Mouse (Mus musculus): ENCODE data around the gene Tor1aip1.
"Not testable (repeated sequence)": the region's sequence is repeated elsewhere in the genome, so short reads cannot be mapped to it uniquely, and the experiment has no call there.

The Tor1aip1 gene

DNA sequence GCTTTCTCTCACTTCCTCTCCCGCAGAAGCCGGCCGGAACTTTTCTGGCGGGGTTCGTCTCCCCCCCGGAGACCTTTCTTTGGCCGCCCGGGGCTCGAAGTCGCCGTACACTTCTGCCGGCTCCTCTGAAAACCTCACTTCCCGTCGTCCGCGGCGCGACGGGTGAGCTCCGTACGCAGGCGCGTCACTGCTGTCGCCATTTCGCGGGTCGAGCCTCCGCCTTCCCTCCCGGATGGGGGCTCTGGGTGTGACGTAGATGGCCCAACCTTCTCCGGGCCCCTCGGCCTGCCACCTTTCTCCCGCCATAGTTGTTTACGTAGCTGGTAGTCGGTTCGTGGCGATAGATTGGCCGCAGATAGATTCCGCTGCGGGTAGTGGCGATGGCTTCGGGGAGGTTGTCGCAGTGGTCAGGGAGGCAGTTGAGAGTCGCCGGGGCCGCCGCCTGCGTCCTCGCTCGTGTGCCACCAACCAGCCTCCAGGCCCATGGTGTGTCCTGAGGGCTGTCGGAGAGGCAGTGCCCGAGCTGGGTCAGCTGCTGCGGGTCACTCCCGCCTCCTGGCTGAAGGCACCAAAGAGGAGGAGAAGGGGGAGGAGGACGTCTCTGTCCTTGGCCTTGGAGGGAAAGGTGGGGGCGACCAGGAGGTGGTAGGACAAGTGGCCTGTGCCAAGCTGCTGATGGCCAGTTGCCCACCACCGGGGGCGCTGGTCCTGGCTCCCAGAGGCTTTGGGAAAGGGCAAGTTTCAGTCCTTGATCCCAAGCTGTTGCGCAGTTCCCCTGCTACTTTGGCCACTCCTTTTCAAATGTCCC is at the start of gene Tor1aip1:
Gene Tor1aip1 (minus strand): TSS at position 551 of the 808 bp plus-strand sequence.
- peak; percentile 88 to 94 for DNase-seq (ENCODE audit: low spot score in 2 of 2)

DNA sequence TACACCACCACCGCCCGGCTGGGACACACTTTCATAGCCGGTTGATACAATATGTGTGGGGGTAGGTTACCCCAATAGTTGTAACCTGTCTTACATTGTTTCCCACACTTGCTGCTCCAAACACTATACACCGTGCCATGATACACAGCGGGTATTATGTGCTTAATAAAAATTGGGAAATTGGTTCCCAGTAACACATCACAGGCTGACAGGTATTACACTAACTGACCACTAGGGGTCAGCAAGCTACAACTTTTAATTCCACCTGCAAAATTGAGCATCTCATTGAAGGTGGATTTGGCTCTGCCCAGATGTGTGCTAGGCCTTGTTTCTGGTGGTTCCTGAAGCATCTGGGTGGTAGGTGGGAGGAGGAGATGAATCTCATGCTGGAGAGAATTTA is 49.5 kb upstream of the Tor1aip1 start:
- DNase-seq (ENCODE audit: low spot score in 2 of 2): peak; percentile 8 to 26

DNA sequence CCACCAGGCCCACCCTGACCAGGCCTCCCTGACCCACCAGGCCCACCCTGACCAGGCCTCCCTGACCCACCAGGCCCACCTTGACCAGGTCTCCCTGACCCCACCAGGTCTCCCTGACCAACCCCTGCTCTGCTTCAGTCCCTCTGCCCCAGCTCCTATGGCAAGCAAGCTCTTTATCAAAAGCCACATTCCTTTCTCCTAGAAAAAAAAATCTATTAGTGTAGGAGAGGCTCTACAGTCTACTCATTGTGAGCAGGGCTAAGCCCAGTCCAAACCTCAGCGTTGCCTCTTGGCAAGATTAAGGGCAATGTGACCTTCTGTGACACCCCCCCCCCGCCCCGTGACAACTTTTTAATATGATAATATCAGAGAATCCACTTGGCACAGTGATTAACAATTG is 48.3 kb upstream of the Tor1aip1 start:
- no peak for DNase-seq (ENCODE audit: low spot score in 2 of 2)

DNA sequence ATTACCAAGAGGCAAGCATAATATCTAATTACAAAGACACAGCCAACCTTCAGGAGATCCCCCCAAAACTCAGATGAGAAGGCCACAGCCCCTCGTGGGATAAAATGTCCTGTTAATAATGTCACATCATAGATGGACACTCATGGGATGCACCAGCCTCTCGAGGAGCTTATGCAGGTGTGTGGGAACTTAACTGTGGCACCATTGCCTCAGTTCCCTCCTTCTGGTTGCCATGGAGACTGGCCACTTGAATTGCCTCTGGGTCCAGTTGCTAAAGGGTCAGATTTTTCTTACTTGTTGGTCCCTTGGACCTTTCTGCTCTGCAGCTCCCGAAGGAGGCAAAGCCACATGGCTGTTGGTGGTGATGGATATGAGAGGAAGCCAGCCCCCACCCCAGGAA is 41.4 kb upstream of the Tor1aip1 start:
- no peak for DNase-seq (ENCODE audit: low spot score in 2 of 2)

DNA sequence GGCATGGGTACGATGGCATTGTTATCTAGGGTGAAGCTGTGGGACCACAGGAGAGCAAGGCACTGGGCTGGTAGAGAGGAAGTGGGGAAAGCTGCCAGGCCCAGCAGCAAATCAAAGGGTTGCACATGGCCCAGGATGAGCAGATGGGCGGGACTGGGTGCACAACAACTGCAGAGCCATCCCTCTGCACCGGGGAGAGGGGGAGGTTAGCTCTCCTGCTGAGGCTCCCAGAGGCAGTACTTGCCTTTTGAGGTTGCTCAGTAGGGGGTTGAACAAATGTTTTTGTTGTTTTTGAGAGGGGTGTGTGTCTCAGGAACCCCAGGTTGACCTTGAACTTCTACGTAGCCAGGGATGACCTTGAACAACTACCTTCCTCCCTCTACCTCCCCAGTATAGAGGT is 40.2 kb upstream of the Tor1aip1 start:
- DNase-seq (ENCODE audit: low spot score in 2 of 2): no peak

DNA sequence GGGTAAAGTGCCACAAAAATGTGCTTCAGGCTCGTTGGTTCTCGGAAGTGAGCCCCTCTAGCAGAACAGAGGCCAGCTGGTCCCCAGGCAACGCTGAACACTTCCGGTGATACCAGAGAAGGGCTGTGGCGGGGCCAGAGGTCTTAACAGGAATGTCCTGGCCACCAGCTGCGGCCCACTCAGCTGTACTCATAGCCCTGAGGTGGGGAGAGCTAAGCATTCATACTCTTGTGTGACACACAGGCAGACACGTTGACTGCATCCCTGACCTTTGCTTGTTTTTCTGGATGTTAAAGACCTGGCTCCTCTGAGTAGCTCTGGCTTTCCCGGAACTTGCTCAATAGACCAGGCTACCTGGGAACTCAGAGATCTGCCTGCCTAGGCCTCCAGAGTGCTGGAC is 38.3 kb upstream of the Tor1aip1 start:
- no peak for DNase-seq (ENCODE audit: low spot score in 2 of 2)

DNA sequence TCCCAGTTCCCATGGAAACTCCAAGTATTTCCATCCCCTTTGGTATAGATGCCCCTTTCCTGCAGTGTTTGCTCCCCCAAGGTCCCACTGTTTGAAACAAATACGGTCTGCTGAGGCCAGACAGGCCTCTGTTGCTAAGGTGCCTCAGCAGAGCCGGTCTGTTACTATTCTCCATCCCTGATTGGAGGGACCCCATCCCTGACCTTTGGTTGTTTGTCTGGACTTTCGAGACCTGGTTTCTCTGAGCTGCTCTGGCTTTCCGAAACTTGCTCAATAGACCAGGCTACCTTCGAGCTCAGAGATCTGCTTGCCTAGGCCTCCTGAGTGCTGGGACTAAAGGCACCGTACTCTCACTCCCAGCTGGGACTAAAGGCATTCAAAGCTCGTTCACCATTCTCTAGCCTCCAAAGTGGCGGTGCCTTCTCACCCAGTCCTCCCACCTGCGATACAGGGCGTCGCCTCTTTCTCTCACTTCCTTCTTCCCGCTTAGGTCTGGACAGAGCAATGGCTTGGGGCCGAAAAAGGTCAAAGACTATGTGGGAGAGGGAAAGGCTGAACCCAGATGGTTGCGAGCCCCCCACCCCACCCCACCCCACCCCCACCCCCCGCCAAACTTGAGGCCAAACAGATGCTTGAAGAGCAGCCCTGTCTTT is 37.0 kb upstream of the Tor1aip1 start:
- DNase-seq (ENCODE audit: low spot score in 2 of 2): no peak

DNA sequence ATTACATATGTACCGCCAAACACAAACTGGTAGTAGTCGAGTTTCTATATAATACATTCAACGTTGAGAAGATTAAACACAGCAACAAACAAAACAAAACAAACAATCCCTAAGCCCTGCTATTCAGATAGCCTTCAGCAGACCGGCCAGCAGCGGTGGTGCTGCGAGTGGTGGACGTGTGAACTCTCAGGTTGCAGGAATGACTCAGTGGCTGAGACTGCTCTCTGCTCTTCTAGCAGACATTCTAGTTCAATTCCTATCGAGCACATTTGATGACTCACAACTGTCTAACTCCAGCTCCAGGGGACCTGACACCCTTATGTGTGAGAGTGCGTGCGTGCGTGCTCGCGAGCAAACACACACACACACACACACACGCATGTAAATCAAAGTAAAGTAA is 33.8 kb upstream of the Tor1aip1 start:
- DNase-seq (ENCODE audit: low spot score in 2 of 2): no peak

DNA sequence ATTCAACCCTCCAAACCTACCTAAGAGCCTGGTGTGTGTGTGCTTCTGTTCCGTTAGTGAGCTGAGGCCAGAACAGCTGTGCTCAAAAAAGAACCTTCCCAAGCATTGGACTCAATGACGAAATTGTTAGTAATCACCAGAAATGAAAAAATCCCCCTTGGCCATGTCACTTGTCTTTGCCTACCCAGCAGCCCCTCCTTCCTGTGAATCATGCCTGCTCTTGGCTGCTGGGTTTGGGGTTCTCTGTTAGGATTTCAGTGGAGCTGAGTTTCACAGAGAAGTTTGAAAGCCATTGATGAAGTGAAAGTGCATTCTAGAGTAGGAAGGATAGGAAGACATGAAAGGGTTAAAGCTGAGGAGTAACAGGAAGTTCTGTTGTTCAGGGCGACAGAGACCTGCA is 29.9 kb upstream of the Tor1aip1 start:
- DNase-seq (ENCODE audit: low spot score in 2 of 2): no peak

DNA sequence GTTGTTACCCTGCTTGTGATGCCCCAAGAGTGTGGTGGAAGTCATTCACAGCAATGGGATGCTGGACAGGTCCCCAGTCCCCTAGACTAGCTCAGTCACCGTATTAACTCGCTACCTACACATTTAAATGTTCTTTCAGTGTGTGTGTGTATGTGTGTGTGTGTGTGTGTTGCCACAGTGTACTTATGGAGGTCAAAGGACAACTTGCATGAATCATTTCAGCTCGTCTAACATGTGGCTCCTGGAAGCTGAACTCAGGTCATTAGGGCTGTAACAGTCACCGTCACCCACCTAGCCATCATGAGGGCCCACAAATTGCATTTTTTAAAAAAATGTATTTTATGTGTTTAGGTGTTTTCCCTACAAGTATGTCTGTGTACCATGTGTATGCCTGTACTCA is 25.9 kb upstream of the Tor1aip1 start:
- DNase-seq (ENCODE audit: low spot score in 2 of 2): no peak

DNA sequence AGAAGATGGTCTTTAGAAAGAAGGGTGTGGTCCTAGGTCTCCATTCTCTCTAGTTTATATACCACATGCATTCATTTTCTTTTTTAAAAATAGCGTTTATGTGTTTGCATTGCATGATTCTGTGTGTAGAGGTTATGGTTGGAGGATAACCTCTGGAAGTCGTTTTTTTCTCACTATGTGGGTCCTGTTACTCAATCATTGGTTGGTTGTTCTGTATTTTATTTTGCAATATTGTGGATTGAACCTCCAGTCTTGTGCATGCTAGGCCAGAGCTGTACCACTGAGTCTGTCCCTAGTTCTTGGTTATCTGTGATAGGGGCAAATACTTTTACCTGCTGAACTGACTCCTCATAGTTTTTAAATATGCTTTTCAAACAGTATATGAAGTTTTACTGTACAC is 21.9 kb upstream of the Tor1aip1 start:
- DNase-seq (ENCODE audit: low spot score in 2 of 2): no peak

DNA sequence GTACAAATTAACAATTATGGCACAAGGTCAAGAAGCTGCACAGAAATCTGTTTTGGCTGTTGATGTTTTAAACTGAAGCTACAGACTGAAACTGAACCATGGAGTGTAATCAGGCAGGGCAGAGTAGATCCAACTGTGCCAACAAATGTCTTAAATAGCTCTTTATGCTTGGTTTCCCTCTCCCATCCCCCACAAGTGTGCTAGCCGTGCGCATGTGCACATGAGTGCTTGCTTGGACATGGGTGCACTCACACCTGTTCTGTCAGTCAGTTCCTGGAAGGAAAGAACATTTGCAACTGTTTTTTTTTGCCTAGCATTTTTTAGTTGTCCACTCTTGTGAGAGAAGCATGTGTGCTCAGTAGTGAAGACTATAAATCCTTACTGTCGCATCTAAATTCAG is 10.4 kb upstream of the Tor1aip1 start:
- no peak for DNase-seq (ENCODE audit: low spot score in 2 of 2)

DNA sequence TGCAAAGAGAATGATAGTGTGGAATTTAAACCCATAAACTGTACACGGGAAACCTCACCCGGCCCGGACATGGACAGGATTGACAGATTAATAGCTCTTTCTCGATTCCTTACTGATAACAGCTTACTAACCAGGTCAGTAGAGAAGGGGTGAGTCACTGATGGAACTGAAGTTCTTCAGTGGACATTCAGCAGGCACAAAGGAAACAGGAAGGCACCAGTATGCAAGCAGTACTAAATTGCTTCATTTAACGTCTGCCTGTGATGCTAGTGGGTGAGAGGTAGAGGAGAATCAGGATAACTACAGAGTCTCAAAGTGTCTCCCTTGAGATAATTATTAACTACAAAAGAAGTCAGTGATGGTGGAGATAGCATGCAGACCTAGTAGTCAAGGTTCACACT is 7.9 kb upstream of the Tor1aip1 start:
- no peak for DNase-seq (ENCODE audit: low spot score in 2 of 2)

DNA sequence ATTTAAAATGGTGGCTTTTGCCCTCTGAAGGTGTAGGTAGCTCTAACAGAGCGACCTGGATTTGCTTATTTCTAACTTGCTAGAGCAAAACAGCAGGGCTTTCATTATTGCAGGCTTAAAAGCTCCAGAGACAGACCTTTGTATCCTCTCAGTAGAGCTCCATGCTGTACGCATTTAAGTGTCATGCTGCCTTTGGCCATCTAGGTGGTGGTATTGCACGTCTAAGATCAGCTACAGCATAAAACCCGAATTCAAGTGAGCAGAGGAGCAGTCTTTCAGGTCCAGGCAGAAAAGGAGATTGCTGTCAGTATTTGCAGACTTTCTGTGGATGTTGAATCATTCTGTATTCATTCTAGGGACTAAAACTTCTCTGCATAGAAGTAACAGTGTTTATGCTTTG is 6.7 kb upstream of the Tor1aip1 start:
- DNase-seq (ENCODE audit: low spot score in 2 of 2): no peak

DNA sequence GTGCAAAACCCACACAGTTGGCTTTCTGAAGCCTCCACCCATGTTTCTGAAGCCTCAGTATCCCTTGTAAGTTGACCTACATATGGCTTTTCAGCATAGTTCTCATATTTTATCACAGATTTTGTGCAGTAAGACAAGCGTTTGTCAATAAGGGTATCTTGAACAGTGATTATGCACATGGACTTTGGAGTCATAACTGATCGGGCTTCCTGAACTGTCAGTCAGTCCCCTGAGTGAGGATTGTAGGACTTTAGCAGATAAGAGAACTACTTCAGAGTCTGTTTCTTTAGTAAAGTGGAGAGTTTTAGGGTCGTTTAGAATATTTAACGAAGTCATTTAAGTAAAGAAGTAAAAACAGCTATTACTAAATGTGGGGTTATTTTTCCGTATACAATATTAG is 6.2 kb upstream of the Tor1aip1 start:
- no peak for DNase-seq (ENCODE audit: low spot score in 2 of 2)

DNA sequence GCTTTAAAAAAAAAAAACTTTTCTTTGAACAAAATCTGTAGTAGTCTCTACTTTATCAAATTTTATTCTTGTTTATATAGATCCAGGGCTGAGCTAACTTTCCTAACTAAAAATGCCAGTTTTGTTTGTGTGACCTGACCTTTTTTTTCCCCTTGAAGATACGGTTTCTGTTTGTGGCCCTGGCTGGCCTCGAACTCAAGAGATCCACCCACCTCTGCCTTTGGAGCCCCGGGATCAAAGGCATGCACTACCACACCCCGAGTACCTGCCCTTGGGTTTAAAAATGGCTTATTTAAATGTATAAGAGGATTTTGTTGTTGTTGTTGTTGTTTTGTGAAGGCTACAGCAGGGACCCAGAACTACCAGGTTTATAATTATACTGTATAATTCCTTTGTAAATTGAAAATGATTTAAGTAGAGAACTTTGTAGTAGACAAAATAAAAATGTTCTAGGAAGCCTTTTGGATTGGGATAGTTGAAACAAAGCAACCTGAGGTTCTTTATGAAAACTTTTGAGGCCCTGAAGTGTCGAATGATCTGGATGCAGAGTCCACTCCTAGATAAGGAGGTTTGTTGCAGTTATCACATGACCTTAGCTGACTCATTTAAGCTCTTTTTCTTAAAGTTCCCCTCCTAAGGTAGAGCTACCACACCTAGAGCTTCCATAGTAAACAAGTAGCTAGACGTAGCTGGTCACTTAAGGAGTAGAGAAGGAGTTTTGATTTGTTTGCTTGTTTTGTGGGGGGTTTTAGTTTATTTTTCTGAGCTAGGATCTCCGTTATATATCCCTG is 5.4 kb upstream of the Tor1aip1 start:
- no peak for DNase-seq (ENCODE audit: low spot score in 2 of 2)

DNA sequence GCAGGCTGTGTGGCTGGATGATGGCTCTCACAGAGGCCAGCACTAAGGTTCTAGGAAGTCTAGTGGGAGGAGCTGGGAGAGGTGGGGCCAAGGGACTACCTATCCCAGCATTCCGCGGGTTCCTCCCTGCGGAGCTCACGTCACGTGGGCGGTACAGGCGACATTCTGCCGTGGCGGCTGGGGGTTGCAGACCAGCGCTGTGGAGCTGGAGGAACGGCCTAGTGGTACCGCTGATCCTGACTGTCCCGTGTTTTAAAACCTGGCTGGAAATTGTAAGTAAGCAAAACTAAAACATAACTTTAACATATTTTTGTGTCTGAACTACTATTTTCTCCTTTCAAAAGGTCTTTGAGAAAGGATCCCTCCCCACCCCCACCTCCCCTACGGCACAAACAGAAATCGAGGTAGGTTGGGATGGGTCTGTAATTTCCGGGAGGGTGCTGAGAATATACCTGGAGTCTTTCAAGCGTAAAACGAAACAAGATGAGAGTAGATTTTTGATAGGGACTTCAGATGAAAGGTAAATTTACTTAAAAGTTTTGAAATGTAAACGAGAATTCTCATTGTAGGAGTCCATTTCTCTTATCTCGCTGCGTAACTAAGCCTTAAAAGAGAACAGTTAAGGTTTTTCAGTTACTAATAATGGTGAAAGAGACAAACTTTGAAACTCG is 4.6 kb upstream of the Tor1aip1 start:
- peak; percentile 68 to 80 for DNase-seq (ENCODE audit: low spot score in 2 of 2)

DNA sequence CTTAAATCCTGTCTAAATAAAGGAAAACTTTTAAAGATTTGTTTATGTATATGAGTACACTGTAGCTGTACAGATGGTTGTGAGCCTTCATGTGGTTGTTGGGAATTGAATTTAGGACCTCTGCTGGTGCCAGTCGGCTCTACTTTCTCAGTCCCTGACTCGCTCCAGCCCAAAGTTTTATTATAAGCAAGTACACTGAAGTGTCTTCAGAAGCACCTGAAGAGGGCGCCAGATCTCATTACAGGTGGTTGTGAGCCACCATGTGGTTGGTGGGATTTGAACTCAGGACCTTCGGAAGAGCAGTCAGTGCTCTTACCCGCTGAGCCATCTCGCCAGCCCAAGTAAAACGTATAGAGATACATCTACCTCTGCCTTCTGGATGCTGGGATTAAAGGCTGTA is 3.7 kb upstream of the Tor1aip1 start:
- not testable (repeated sequence) for DNase-seq (ENCODE audit: low spot score in 2 of 2)

DNA sequence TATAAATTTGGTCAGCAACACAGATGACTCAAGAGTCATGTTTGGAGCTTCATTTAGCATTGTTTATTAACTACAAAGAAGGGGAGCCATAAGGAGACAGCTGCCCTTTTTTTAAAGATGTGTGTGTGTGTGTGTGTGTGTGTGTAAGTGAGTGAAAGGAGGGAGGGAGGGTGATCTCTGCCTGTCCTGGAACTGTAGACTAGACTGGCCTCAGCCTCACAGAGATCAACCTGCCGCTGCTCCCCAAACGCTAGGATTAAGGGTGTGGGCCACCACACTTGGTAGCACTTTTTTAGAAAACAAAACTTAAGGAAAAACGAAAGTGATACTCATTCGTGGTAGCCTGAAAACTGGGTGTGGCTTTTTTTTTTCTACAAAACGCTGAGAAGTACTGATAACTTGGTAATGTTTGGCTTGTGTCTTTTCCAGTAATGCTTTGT is 884 bp upstream of the Tor1aip1 start:
- no peak for DNase-seq (ENCODE audit: low spot score in 2 of 2)

DNA sequence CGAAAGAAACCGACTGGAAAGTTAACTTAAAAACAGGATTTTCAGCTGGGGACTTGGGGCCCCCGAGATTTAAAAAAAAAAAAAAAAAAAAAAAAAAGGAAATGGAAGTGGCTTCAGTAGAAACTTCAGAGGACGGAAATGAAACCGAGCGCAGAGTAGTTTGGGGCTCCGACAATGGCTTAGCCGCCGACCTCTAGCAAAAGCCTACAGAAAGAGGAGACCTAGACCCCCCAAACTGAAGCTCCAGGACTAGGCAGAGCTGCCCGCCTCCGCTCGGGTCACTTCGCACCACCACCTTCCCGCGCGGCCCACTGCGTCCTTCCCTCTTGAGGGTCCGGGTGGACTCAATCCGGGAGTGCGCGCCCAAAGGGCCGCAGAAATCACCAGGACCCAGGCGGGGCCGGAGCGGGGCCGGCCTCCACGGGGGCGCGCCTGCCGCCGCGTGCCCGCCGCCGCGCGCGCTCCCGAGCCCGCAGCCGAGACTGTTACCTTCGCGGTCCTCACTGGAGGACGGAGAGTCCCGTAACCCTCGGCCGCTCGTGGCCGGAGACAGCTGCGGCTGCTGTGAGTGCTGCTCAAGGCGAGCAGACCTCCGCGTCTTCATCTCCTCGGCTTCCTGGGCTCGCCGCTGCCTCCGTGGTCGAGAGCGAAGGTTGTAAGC is 881 bp downstream of the Tor1aip1 start, which contains the start of gene Tor1aip2:
Gene Tor1aip2 (plus strand): TSS at position 135 of the 661 bp plus-strand sequence.
- DNase-seq (ENCODE audit: low spot score in 2 of 2): no peak

DNA sequence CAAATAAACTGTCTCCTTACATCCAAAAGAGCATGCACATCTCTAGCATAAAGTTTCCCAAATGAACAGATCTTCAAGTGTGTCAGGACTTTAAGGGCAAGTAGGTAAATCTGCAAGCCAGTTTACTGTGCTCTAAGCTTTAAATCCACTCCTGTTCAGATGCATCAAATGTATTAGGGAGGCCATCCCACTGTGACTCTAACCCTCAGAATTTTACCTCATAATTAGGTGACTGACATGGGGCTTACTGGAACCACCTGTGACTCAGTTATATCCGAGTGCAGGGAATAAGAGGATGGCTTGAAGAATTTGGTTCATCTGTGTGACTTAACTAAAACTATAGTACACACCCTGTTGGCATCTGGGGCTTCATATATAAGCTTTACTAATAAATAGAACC is 1.6 kb downstream of the Tor1aip1 start:
- DNase-seq (ENCODE audit: low spot score in 2 of 2): no peak

Data from frontal cortex, postnatal 25 days (tissue).